Mouse (Mus musculus): ENCODE data around the gene Masp2.

The Masp2 gene

GRCm38 (mm10) chr4:148601871-148602270 lies 483 bp upstream of the Masp2 start:
- DNase-seq, result no peak

- no peak for DNase-seq
Measured at GRCm38 (mm10) chr4:148603376-148604139, 1.2 kb downstream of the Masp2 start.

GRCm38 (mm10) chr4:148604141-148604540 lies 1.8 kb downstream of the Masp2 start:
- DNase-seq, result no peak

- peak; percentile 73 to 86 for DNase-seq
Measured at GRCm38 (mm10) chr4:148604541-148605165, 2.3 kb downstream of the Masp2 start.

GRCm38 (mm10) chr4:148607758-148608157 lies 5.4 kb downstream of the Masp2 start:
- peak; percentile 78 to 95 for DNase-seq

GRCm38 (mm10) chr4:148609805-148610204 lies 7.5 kb downstream of the Masp2 start:
- DNase-seq, result peak; percentile 44 to 59

GRCm38 (mm10) chr4:148610631-148611364 lies 8.4 kb downstream of the Masp2 start:
- no peak for DNase-seq

- DNase-seq, result no peak
Measured at GRCm38 (mm10) chr4:148612557-148612956, 10.2 kb downstream of the Masp2 start.

- DNase-seq, result no peak
Measured at GRCm38 (mm10) chr4:148613738-148614137, 11.4 kb downstream of the Masp2 start.

GRCm38 (mm10) chr4:148619805-148620204 lies 17.5 kb downstream of the Masp2 start:
- DNase-seq, result no peak

- DNase-seq, result peak in 1 of 2 experiments; percentile 39
Measured at GRCm38 (mm10) chr4:148620718-148621117, 18.4 kb downstream of the Masp2 start.

GRCm38 (mm10) chr4:148622485-148622884 lies 20.1 kb downstream of the Masp2 start:
- no peak for DNase-seq

- DNase-seq, result no peak
Measured at GRCm38 (mm10) chr4:148623609-148624008, 21.3 kb downstream of the Masp2 start.

GRCm38 (mm10) chr4:148625010-148625409 lies 22.7 kb downstream of the Masp2 start:
- DNase-seq, result no peak

GRCm38 (mm10) chr4:148625756-148626622 lies 23.6 kb downstream of the Masp2 start:
- peak; percentile 50 to 56 for DNase-seq

- DNase-seq, result peak; percentile 97 to 99
Measured at GRCm38 (mm10) chr4:148626623-148627185, 24.4 kb downstream of the Masp2 start, which contains the start of gene Tardbp. TSS of gene Tardbp (minus strand) at chr4:148627019.

- no peak for DNase-seq
Measured at GRCm38 (mm10) chr4:148627246-148627645, 24.9 kb downstream of the Masp2 start.

- peak; percentile 37 to 43 for DNase-seq
Measured at GRCm38 (mm10) chr4:148632013-148632692, 29.8 kb downstream of the Masp2 start.

GRCm38 (mm10) chr4:148633395-148634061 lies 31.2 kb downstream of the Masp2 start:
- DNase-seq, result no peak

GRCm38 (mm10) chr4:148635309-148635708 lies 33.0 kb downstream of the Masp2 start:
- no peak for DNase-seq

- no peak for DNase-seq
Measured at GRCm38 (mm10) chr4:148638302-148638701, 35.9 kb downstream of the Masp2 start.

Measured in kidney, postnatal 36 days (tissue).